Mouse (Mus musculus) kidney, adult 11 months (tissue): ENCODE data around the gene Gm42742.

Experiments
- DNase-seq: peaks from one replicate; pipeline ENCODE4 v3.0.0; 2022

Gm42742 gene

GRCm38 (mm10) chr7:127019306-127019960 lies 1.5 kb downstream of the Gm42742 start:
- no peak for DNase-seq

- no peak for DNase-seq
Observed at GRCm38 (mm10) chr7:127018416-127019305, 2.2 kb downstream of the Gm42742 start.

GRCm38 (mm10) chr7:127017950-127018345 lies 2.9 kb downstream of the Gm42742 start:
- DNase-seq: no peak

GRCm38 (mm10) chr7:127016971-127017949 lies 3.6 kb downstream of the Gm42742 start, which contains the start of gene Pagr1a:
Gene Pagr1a (minus strand): TSS chr7:127017352.
- DNase-seq: peak; percentile 98

GRCm38 (mm10) chr7:127016486-127016938 lies 4.4 kb downstream of the Gm42742 start:
- DNase-seq: no peak

- no peak for DNase-seq
Observed at GRCm38 (mm10) chr7:127016481-127016485, 4.6 kb downstream of the Gm42742 start, which contains the start of gene Pagr1b. Gene Pagr1b (minus strand): TSS chr7:127016484.

- peak; percentile 83 for DNase-seq
Observed at GRCm38 (mm10) chr7:127016081-127016480, 4.8 kb downstream of the Gm42742 start.

GRCm38 (mm10) chr7:127014993-127015392 lies 5.9 kb downstream of the Gm42742 start:
- DNase-seq: no peak

- peak; percentile 84 for DNase-seq
Observed at GRCm38 (mm10) chr7:127014320-127014719, 6.6 kb downstream of the Gm42742 start, which contains the start of gene Mvp. Gene Mvp (minus strand): TSS chr7:127014621.

GRCm38 (mm10) chr7:127013385-127013784 lies 7.5 kb downstream of the Gm42742 start:
- no peak for DNase-seq

- DNase-seq: no peak
Observed at GRCm38 (mm10) chr7:127012845-127013244, 8.1 kb downstream of the Gm42742 start.

- DNase-seq: no peak
Observed at GRCm38 (mm10) chr7:127012374-127012773, 8.5 kb downstream of the Gm42742 start.

- no peak for DNase-seq
Observed at GRCm38 (mm10) chr7:127011717-127012116, 9.2 kb downstream of the Gm42742 start.

- no peak for DNase-seq
Observed at GRCm38 (mm10) chr7:127011051-127011450, 9.8 kb downstream of the Gm42742 start.

- no peak for DNase-seq
Observed at GRCm38 (mm10) chr7:127009307-127010085, 11.4 kb downstream of the Gm42742 start.

- peak; percentile 60 for DNase-seq
Observed at GRCm38 (mm10) chr7:127008239-127009019, 12.5 kb downstream of the Gm42742 start.

- DNase-seq: no peak
Observed at GRCm38 (mm10) chr7:127007313-127008024, 13.4 kb downstream of the Gm42742 start.

GRCm38 (mm10) chr7:127004122-127004875 lies 16.6 kb downstream of the Gm42742 start:
- no peak for DNase-seq

- no peak for DNase-seq
Observed at GRCm38 (mm10) chr7:127003620-127004019, 17.3 kb downstream of the Gm42742 start.

GRCm38 (mm10) chr7:126999568-126999967 lies 21.3 kb downstream of the Gm42742 start:
- DNase-seq: no peak
